Mouse (Mus musculus): ENCODE measurements at regions not wholly inside any gene's neighbourhood (a gene's known extent, or its start where the extent isn't known, plus 50 kb on each side); places are given as distances from the start of the nearest gene placed in this dataset.

DNA sequence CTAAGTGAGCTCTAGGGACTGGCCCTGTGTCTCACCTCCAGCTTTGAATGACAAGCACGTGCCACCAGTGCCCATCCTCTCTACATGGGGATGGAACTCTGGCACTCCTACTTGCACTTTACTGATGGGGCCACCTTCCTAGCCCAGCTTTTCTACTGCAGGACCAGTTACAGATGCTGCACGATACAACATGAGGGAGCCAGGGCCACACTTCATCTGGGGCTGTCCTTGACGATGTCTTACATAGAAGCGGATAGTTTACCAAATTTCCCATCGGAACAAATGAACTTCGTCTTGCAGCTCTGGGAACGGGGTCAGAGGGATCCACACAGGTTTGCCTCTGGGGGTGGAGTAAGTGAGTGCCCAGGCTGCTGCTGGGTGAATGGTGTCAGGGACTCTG, 253.7 kb upstream of the Dio3 start:
- no peak for TF ChIP-seq GATA1 (IDR thresholded peaks at IDR 0.05; ENCODE audit: low read length)
- TF ChIP-seq TAL1 (IDR thresholded peaks at IDR 0.05; ENCODE audit: low read length): no peak

Data from erythroblast, embryonic 14.5 days (primary cell).